Mouse (Mus musculus) T-helper 1 cell (primary cell): ENCODE results near the gene 1700010B08Rik.
"Not testable (repeated sequence)": the region's sequence is repeated elsewhere in the genome, so short reads cannot be mapped to it uniquely, and the experiment has no call there.

ENCODE experiments used
- in situ Hi-C: fragments of 300-600 bp; cut with MboI, MseI; formaldehyde crosslinking; loops from one replicate; pipeline ENCODE4 v1.15.1; 2025; ENCODE audit warnings: high pct_unique_total_duplicates

1700010B08Rik gene

DNA sequence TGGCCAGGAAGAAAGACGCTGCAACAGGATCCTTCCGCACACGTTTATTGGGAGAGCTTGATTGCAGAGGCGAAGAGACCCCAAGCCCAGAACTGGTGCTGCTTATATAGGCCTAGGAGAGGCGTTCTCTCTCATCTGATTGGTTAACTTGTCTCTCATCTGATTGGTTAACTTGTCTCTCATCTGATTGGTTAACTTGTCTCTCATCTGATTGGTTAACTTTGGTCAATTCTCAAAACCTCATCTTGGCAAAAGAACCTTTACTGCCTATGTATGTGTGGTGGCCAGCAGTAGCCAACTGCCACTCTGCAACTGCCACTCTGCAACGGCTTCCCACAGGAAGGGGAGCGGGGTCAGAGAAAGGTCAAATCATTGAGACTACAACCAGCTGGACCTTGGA lies at the start of gene 1700010B08Rik:
Gene 1700010B08Rik (plus strand): TSS at position 301 of the 400 bp plus-strand sequence.
- in situ Hi-C loops = not testable (repeated sequence)

DNA sequence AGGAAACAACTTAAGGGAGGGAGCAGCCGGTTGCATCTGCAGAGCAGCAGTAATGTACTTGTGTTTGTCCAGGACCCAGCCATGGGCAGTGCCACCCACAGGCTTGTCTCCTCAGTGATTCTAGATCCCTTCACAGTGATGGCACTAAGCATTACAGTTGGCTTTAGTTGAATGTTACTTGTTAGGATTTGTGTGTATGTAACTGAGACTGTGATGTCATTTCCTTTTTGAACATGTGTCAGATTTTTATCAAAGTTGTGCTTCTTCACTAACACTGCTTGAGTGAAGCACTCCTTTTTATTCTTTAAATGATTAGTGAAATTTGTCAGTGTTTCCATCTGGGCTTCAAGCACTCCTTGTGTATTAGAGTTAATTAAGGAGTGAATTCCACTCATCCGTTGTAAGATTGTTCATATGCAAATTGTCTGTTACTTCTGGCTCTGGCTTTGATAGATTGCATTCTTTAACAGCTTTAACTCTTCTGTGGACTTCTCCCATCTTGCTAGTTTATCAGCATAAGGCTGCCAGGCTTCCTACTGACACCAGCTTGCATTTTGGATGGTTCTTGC lies 46.8 kb upstream of the 1700010B08Rik start:
- in situ Hi-C loops = loop anchor here (5.0 to 25.0 kb wide), 2 partner anchors 65 to 790 kb away; partner anchors contain the start of genes Atp5e, Prelid3b, Tubb1 and Vapb

DNA sequence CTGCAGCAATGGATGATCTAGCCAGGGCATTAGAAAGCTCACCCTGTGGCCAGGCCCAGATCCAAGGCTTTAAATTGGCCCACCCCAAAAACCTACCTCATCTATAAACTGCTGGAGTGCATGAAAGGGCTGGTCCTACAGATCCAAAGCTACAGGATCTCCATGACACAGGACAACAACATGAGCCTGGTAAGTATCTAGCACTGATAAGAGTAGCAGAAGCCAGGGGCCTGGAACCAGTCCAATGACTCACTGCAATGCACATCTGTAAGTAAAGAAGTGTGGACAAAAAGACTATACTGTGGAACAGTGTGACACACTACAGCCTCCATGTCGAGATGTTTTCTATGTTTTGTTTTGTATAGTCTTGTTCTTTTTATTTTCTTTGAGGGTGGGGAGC lies 45.7 kb upstream of the 1700010B08Rik start:
- in situ Hi-C loops = loop anchor here (5.0 to 25.0 kb wide), 2 partner anchors 64 to 789 kb away; partner anchors contain the start of genes Atp5e, Prelid3b, Tubb1 and Vapb

DNA sequence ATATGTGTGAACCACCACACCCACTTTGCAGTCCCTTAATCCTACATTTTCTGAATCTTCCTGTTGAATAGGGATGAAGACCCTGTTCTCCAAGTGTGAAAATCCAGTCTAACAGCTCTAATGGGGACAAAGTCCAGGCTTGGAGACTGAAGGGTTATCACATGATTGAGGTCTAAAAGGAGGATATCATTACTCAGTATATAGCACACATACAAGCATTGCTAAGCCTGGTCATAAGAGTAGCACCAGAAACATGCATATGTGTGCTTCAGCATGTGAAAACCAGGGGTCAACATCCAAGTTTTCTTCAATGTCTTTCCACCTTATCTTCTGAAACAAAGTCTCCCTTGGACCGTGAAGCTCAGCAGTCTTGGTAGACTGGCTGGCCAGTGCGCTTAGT lies 40.6 kb upstream of the 1700010B08Rik start:
- in situ Hi-C loops = no loop called here

DNA sequence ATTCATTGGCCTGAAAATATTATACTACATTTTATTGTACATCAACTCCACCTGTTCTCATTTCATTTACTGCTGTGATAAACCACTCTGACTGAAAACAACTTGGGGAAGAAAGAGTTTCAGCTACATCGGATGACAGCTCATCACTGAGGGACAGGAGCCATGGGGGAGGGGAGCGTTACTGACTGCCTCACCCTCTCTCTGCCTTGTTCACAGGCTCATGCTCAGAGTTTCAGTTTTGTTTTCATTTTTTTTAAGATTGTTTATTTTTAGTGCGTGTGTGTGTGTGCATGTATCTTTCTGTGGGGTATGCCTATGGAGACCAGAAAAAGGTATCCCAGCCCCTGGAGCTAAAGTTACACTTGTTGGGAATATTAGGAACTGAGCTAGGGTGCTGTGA lies 40.0 kb upstream of the 1700010B08Rik start:
- in situ Hi-C loops = no loop called here

DNA sequence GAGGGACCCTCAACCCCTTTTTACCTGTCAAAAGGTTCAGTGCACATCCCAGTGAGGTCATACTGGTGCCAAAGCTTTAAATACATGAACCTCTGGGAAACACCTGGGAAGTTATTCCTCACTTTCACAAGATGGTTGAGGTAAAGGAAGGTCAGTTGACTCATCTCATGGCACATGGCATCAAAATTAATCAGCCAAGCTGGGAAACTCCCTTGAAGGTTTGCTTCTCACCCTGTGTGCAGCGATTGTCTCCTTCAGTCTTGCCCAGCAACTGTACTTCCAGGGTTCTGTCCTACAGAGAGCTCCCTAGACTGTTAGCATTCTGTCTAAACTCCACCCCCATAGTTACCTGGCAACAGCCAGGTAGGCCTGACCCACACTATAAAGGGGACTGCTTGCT lies 39.1 kb upstream of the 1700010B08Rik start:
- in situ Hi-C loops = no loop called here

DNA sequence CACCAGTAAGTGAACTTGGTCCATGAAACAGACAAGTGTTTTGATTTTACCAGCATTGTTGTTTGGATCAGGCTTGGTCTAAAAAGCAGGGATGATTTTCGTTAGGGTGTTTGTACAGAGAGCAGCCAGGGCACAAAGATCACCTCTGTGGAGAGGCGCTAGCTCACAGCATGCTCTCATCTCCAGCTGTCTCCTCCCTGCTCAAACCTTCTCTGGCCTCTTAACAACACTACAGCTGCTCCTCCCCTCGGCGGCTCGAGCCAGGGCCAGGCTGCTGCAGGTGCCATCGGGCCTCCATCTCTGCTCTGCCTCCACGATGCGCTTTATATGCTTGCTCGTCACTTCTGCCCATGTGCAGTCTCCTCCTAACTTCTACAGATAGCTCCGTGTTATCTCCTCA lies 36.4 kb upstream of the 1700010B08Rik start:
- in situ Hi-C loops = no loop called here

DNA sequence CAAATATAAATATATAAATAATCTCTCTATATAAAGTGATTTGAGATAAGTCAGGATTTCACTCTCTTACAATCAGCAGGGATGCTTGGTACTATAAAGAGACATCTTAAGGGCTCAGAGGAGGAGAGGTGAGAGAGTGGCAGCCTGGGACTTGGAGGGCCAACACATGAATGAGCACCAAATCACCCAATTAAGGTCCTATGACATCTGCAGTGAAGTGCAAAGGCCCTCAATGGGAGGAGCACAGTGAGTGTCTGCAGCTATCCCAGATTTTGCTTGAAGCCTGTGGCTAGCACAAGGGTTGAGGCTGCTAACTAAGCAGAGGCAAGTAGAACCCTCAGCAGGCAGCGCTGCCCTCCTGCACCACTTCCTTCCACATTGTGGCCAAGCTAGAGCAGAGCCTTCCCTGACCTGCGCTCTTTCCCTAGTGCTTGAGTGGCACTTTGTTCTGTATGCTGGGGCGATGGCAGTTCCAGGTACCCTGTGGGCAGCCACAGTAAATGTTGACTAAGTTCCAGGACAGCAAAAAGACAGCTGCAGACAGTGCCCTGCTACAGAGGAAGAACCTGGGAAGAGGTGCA lies 33.3 kb upstream of the 1700010B08Rik start:
- in situ Hi-C loops = no loop called here

DNA sequence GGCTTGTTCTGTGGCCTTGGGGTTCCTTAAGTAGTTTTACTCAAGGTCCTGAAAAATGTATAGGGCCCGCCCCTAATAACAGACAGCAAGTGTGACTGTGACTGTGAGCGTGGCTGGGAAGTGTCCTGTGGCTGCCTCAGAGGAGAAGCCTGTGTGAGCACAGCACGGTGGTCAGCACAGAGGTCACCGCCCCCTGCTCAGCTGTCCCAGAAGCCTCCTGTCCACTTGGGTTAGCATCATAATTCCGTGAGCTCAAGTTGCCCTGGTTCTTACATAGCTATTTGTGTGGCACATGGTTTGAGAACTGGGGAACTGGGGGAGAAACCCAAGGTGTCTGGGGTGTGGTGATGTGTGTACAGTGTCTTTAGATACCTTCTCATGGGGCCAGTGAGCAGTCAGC lies 31.9 kb upstream of the 1700010B08Rik start:
- in situ Hi-C loops = no loop called here

DNA sequence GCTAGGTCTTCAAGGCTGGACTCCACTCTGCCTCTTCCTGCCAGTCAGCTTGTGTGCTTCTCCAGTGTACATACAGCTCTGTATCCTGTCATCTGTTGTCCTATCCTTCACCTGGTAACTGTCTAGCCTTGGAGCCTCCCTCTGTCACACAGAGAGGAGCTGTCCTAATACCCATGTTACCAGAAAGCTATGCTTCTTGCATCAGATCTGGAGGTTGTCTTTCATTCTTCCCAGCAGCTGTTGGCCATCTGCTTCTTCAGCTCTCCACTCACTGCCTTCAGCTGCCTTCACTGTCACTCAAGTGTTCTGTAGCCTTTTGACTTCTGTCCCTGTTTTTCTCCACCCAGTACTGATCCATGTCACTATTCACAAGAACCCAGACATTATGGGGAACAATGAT lies 29.4 kb upstream of the 1700010B08Rik start:
- in situ Hi-C loops = no loop called here

DNA sequence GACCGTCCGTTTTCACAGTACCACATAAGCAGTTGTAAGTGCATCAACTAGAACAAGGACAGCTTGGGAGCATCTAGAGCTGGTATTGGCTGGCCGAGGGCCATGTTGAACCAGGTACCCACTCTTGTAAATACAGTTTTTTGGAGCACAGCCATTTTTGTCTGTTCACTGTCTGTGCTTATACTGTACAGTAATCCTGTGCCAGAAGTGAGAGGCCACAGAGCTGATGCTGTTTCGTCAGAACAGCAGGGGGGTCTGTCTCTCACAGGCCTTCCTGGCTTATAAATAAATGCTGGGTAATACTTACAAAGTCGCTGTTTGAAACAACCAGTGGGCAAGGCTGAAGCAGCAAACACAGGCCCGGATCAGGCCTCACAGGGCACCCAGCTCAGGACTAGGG lies 27.5 kb upstream of the 1700010B08Rik start:
- in situ Hi-C loops = no loop called here

DNA sequence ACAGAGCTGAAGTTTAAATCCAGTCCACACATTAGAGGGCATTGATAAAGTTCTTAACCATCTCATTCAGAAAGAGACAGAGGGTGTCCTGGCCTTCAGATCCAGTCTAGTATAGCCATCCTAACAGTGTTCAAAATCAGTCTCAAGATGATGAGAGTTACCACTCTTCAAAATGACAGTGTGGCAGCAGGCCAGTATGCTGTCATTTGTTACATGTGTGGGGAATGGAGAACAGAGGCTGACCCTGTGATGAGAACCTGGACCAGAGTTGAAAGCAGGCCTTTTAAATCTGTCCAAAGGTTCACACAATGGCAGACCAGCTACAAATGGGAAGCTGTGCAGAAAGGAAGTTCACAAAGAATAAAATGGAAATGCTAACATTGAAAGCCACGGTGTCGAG lies 26.5 kb upstream of the 1700010B08Rik start:
- in situ Hi-C loops = no loop called here

DNA sequence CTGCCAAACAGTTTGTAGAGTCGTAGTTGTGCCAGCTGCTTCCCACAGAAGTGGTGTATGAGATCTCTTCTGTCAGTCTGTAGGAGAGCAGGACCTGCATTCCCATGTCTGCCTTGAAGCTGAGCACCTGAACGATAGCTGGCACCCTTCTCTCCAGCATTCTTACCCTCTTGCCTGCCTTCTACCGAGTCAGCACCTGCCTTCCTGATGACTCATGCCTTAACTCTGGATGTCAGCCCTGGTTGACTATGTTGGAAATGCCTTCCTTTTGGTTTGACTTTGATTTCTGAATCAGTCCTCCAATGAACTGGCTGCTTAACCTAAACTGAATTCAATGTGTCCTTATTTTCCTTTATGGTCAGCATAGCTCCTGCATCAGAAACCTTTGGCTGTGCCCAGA lies 20.4 kb upstream of the 1700010B08Rik start:
- in situ Hi-C loops = no loop called here

DNA sequence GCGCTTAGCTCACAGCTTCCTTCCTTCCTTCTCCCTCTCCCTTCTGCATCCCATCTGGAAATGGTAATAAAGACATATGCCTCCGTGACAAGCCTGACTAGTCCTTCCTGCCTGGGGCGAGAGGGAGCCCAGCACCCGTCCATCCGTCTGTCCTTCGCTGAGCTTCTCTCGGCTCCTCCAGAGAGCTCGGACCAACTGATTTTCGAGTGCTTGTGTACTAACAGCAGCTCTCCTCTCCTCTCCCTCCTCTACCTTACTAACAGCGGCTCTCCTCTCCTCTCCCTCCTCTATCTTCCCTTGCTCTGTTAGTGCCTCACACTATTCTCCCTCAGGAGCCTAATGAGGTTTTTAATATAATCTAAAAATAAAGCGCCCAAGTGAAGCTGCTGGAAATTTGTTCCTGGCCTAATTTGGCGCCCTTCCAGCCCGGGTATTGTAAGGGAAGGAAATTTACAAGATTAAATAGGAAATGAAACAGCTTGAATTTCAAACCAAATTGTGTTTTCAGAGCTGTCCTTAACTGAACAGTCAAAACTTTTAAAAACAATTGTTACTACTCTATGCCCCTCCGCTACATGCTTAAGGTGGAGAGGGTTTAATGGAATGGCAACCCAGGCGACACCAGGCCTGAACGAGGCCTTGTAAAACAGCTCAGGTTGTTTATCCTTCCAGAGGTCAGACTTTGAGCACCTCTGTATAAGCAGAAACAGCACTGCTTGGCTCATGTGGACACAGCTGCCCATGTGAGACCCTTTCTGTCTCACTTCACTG lies 16.9 kb upstream of the 1700010B08Rik start:
- in situ Hi-C loops = no loop called here

DNA sequence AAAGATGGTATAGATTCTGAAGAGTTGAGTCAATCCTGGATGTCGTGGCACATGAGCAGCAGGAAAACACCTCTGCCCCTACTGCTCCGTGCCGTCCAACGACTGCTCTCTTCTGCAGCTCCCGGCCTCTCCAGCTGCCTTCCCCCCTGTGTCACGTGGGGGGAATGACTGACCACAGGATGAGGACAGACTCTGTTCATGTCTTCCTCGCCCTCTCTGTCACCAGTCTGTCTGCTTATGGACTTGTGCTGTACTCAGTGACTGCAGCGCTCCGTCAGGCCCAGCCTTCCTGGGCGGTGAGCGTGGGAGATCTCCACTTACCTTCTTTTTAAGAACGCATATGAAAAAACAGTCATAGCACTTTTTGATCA lies 16.4 kb upstream of the 1700010B08Rik start:
- in situ Hi-C loops = no loop called here

DNA sequence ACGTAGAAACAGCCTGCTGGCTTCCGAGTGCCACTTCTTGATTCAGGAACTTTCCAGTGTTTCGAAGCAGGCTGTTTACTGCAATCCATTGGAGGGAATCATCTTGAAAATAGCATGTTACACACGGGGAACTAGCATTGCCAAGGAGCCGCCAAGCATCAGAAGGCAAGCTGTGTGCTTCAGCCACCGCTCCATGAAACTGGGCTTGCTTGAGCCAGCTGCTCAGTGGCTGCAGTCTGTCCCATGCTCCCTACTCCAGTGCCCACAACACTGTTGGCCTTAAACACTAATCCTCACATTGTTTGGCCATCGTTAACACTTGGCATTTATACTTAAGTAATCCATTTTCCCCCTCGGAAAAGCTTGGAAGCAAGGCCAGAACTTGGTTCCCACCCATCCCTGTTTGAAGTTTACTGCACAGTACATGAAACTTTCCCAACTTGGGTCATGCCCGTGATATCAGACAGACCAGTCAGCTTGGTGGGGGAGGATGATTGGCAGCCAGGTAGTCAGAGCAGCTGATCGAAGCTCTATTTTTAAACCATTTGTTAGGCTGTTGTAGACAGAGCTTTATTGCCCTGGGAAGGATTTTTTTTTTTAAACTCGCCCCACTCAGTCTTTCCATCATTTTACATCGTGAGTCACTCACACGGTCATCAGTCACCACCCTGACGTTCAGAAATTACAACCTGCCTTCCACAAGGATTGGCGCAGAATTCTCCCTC lies 13.2 kb upstream of the 1700010B08Rik start:
- in situ Hi-C loops = no loop called here

DNA sequence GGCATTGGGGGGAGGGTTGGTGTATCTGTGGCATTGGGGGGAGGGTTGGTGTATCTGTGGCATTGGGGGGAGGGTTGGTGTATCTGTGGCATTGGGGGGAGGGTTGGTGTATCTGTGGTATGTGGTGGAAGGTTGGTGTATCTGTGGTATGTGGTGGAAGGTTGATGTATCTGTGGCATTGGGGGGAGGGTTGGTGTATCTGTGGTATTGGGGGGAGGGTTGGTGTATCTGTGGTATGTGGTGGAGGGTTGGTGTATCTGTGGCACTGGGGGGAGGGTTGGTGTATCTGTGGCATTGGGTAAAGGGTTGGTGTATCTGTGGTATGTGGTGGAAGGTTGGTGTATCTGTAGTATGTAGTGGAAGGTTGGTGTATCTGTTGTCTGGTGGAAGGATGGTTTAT lies 11.6 kb upstream of the 1700010B08Rik start:
- in situ Hi-C loops = not testable (repeated sequence)

DNA sequence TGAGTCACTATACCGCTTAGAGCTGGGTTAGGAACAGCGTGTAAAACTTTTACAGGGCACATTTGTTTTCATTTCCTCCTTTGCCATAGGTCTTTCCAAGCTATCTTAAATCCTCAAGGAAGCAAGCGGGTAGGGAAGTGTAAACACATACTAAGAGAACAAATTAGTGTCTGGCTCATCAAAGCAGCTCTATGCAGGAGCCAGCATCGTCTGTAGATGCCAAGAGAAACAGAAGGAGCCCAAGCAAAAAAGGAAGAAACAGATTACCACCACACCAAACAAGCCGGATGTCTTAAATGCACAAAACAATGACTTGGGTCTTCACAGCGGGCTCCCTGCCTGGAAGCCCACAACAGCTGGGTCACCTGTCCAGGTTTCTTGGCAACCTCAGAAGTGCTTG lies 9.0 kb upstream of the 1700010B08Rik start:
- in situ Hi-C loops = loop anchor here (5.0 kb wide), 1 partner anchor 853 kb away; no protein-coding TSS in a partner anchor

DNA sequence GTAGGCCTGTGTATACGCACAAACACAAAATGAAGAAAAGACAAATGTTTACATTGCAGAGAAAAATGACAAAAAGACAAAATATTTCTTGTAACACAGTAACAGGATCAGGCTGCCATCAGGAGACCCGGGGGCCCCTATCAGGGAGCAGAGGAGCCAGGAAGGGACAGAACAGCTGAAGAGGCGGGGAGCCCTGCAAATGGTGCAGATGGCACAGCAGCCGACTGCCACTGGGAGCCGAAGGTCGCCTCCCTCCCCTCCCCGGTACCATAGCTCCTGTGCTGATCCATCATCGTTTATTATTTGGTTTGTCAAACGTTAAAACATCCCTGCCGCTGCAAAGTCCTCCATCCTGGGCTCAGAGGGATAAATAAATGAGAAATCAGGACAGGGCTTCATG lies 6.6 kb upstream of the 1700010B08Rik start:
- in situ Hi-C loops = loop anchor here (5.0 kb wide), 1 partner anchor 855 kb away; no protein-coding TSS in a partner anchor

DNA sequence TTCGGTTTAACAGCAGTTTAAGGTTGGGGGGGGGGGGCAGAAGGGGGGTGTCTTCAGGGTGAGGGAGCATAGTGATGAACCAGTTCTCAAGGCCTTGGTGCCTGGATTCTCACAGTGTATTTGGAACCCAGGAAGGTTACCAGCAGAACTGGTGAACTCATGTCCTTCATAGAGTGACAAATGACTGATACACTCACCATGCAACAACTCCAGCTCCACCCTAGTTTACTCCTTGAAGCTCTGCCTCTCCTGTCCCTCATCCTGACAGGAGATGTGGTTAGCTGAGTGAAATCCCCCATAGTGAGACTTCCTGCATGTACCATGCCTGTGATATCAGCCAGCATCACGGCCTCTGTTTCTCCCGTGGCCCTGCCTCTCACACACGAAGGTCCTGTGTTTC lies 6.0 kb upstream of the 1700010B08Rik start:
- in situ Hi-C loops = loop anchor here (5.0 kb wide), 1 partner anchor 856 kb away; no protein-coding TSS in a partner anchor

DNA sequence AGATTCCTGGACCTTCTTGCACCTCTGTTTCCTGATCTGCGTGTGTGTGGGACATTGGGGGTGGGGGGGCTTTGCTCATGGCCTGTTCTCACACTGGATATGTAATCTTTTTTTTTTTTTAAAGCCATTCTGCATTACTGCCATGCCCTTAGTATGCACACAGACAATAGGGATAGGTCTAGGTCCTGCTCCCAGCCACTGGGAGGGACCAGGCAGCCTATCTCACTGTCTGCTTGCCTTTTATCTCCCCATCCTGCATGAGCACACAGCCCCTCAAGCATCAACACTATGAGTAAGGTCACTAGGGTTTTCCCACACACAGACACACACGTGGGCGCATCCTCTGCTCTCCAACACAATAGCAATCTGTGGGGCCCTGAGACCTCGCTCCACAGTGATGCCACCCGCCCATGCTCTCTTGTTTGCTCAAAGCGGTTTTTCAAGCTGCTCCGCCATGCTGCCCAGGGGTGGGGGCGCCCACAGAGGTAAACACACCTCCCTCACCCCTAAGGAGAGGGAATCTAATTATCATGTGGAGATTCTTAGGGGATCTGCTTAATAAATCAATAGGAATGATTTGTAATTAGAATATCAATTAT lies 4.5 kb upstream of the 1700010B08Rik start:
- in situ Hi-C loops = loop anchor here (5.0 kb wide), 1 partner anchor 857 kb away; no protein-coding TSS in a partner anchor

DNA sequence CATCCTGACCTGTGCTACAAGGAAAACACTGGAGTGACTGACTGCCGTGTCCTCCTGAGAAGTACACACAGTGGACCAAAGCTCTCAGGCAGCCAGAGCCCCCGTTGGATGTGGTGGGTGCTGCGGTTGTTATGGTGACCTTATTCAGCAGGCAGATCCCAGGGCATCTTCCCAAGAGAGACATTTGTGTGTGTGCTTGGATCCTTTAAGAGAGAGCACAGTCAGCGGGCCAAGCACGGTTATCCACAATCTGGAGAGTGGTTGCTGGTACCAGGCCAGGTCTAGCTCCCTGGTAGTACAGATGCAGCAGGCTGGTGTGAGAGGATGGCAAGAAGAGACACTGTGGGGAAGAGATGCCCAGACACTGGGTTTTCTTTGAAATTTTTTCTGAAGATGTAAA lies 2.2 kb upstream of the 1700010B08Rik start:
- in situ Hi-C loops = no loop called here
